Mouse (Mus musculus) ES-E14 (cell line): ENCODE results near the gene 1700020D05Rik.
"Not testable (repeated sequence)": the region's sequence is repeated elsewhere in the genome, so short reads cannot be mapped to it uniquely, and the experiment has no call there.

ENCODE experiments used
- MAFK ChIP-seq: IDR thresholded peaks from 2 replicates; pipeline ENCODE4 v1.6.1; 2014; ENCODE audit warnings: mild to moderate bottlenecking, low read depth, low read length, inconsistent platforms; ENCODE audit not compliant: insufficient read depth
- ZC3H11A ChIP-seq: IDR thresholded peaks from 2 replicates; pipeline ENCODE4 v1.6.1; 2012; ENCODE audit warnings: low read depth, mild to moderate bottlenecking, inconsistent platforms, low read length, borderline replicate concordance

DNA sequence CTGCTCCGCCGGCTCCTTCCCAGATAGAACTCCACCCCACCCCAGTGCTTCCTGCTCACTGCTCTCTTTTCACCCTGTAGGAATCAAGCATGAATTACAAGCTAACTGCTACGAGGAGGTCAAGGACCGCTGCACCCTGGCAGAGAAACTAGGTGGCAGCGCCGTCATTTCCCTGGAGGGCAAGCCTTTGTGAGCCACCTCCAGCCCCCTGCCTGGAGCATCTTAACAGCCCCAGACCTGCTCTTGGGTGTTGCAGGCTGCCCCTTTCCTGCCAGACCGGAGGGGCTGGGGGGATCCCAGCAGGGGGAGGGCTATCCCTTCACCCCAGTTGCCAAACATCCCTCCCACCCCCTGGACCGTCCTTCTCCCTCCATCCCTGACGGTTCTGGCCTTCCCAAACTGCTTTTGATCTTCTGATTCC lies 10.3 kb downstream of the 1700020D05Rik start:
- TF ChIP-seq ZC3H11A, MAFK: not testable (repeated sequence)
